Mouse (Mus musculus): ENCODE measurements around the gene 4930404N11Rik.

4930404N11Rik gene

GRCm38 (mm10) chr10:81379809-81380378 lies 14.3 kb upstream of the 4930404N11Rik start:
- no peak for DNase-seq (ENCODE audit: low spot score)

GRCm38 (mm10) chr10:81379183-81379553 lies 13.6 kb upstream of the 4930404N11Rik start:
- no peak for DNase-seq (ENCODE audit: low spot score)

- peak; percentile 100 for DNase-seq (ENCODE audit: low spot score)
Observed at GRCm38 (mm10) chr10:81378553-81379182, 13.1 kb upstream of the 4930404N11Rik start.

- DNase-seq (ENCODE audit: low spot score): no peak
Observed at GRCm38 (mm10) chr10:81377793-81378552, 12.4 kb upstream of the 4930404N11Rik start, which contains the start of gene Fzr1. Fzr1 (minus strand) TSS chr10:81378516.

GRCm38 (mm10) chr10:81377362-81377664 lies 11.7 kb upstream of the 4930404N11Rik start:
- DNase-seq (ENCODE audit: low spot score): no peak

GRCm38 (mm10) chr10:81376561-81377361 lies 11.1 kb upstream of the 4930404N11Rik start:
- DNase-seq (ENCODE audit: low spot score): no peak

- DNase-seq (ENCODE audit: low spot score): no peak
Observed at GRCm38 (mm10) chr10:81375322-81375721, 9.7 kb upstream of the 4930404N11Rik start.

GRCm38 (mm10) chr10:81367207-81367495 lies 1.5 kb upstream of the 4930404N11Rik start:
- DNase-seq (ENCODE audit: low spot score): no peak

- no peak for DNase-seq (ENCODE audit: low spot score)
Observed at GRCm38 (mm10) chr10:81366477-81367206, 1.0 kb upstream of the 4930404N11Rik start.

- no peak for DNase-seq (ENCODE audit: low spot score)
Observed at GRCm38 (mm10) chr10:81365073-81365472, 543 bp downstream of the 4930404N11Rik start.

- DNase-seq (ENCODE audit: low spot score): peak; percentile 56
Observed at GRCm38 (mm10) chr10:81364666-81365065, 950 bp downstream of the 4930404N11Rik start.

GRCm38 (mm10) chr10:81363436-81364346 lies 1.9 kb downstream of the 4930404N11Rik start:
- no peak for DNase-seq (ENCODE audit: low spot score)

- DNase-seq (ENCODE audit: low spot score): no peak
Observed at GRCm38 (mm10) chr10:81362336-81362949, 3.2 kb downstream of the 4930404N11Rik start.

- DNase-seq (ENCODE audit: low spot score): no peak
Observed at GRCm38 (mm10) chr10:81360721-81361120, 4.9 kb downstream of the 4930404N11Rik start.

- no peak for DNase-seq (ENCODE audit: low spot score)
Observed at GRCm38 (mm10) chr10:81358841-81359240, 6.8 kb downstream of the 4930404N11Rik start.

GRCm38 (mm10) chr10:81358209-81358608 lies 7.4 kb downstream of the 4930404N11Rik start:
- no peak for DNase-seq (ENCODE audit: low spot score)

- DNase-seq (ENCODE audit: low spot score): peak; percentile 93
Observed at GRCm38 (mm10) chr10:81356991-81357844, 8.4 kb downstream of the 4930404N11Rik start, which contains the start of gene Mfsd12. Mfsd12 (plus strand) TSS chr10:81357491.

- DNase-seq (ENCODE audit: low spot score): no peak
Observed at GRCm38 (mm10) chr10:81356352-81356990, 9.1 kb downstream of the 4930404N11Rik start.

GRCm38 (mm10) chr10:81355533-81355932 lies 10.1 kb downstream of the 4930404N11Rik start:
- DNase-seq (ENCODE audit: low spot score): no peak

Measured in urinary bladder, postnatal 14 days (tissue).